Mouse (Mus musculus): ENCODE results near the gene Nr4a3.

The Nr4a3 gene

GRCm38 (mm10) chr4:48050020-48050419, 5.1 kb downstream of the Nr4a3 start:
- in situ Hi-C loops (cut with MboI, MseI) = loop anchor here (25.0 kb wide), 1 partner anchor 1587 kb away; the partner anchor contains the start of gene Rnf20

GRCm38 (mm10) chr4:48050442-48050841, 5.5 kb downstream of the Nr4a3 start:
- in situ Hi-C loops (cut with MboI, MseI) = loop anchor here (25.0 kb wide), 1 partner anchor 1587 kb away; the partner anchor contains the start of gene Rnf20

GRCm38 (mm10) chr4:48051086-48051673, 6.2 kb downstream of the Nr4a3 start:
- in situ Hi-C loops (cut with MboI, MseI) = loop anchor here (25.0 kb wide), 1 partner anchor 1586 kb away; the partner anchor contains the start of gene Rnf20

- in situ Hi-C loops (cut with MboI, MseI) = loop anchor here (25.0 kb wide), 1 partner anchor 1586 kb away; the partner anchor contains the start of gene Rnf20
Observed at GRCm38 (mm10) chr4:48051674-48052121, 6.7 kb downstream of the Nr4a3 start.

- in situ Hi-C loops (cut with MboI, MseI) = loop anchor here (25.0 kb wide), 1 partner anchor 1576 kb away; the partner anchor contains the start of gene Rnf20
Observed at GRCm38 (mm10) chr4:48061716-48062115, 16.8 kb downstream of the Nr4a3 start.

GRCm38 (mm10) chr4:48064311-48064710, 19.4 kb downstream of the Nr4a3 start:
- in situ Hi-C loops (cut with MboI, MseI) = loop anchor here (25.0 kb wide), 1 partner anchor 1573 kb away; the partner anchor contains the start of gene Rnf20

- in situ Hi-C loops (cut with MboI, MseI) = loop anchor here (25.0 kb wide), 1 partner anchor 1571 kb away; the partner anchor contains the start of gene Rnf20
Observed at GRCm38 (mm10) chr4:48066676-48067075, 21.7 kb downstream of the Nr4a3 start.

- in situ Hi-C loops (cut with MboI, MseI) = loop anchor here (25.0 kb wide), 1 partner anchor 1568 kb away; the partner anchor contains the start of gene Rnf20
Observed at GRCm38 (mm10) chr4:48069111-48069510, 24.2 kb downstream of the Nr4a3 start.

- in situ Hi-C loops (cut with MboI, MseI) = loop anchor here (10.0 to 25.0 kb wide), 2 partner anchors 1453 to 1565 kb away; partner anchors contain the start of genes Mrpl50, Rnf20 and Zfp189
Observed at GRCm38 (mm10) chr4:48072006-48072405, 27.1 kb downstream of the Nr4a3 start.

GRCm38 (mm10) chr4:48073325-48073724, 28.4 kb downstream of the Nr4a3 start:
- in situ Hi-C loops (cut with MboI, MseI) = loop anchor here (10.0 to 25.0 kb wide), 2 partner anchors 1451 to 1564 kb away; partner anchors contain the start of genes Mrpl50, Rnf20 and Zfp189

GRCm38 (mm10) chr4:48074451-48075240, 29.7 kb downstream of the Nr4a3 start:
- in situ Hi-C loops (cut with MboI, MseI) = loop anchor here (10.0 to 25.0 kb wide), 2 partner anchors 1450 to 1563 kb away; partner anchors contain the start of genes Mrpl50, Rnf20 and Zfp189

- in situ Hi-C loops (cut with MboI, MseI) = loop anchor here (10.0 kb wide), 1 partner anchor 1448 kb away; the partner anchor contains the start of genes Mrpl50 and Zfp189
Observed at GRCm38 (mm10) chr4:48076693-48077471, 31.9 kb downstream of the Nr4a3 start.

GRCm38 (mm10) chr4:48078213-48078612, 33.3 kb downstream of the Nr4a3 start:
- in situ Hi-C loops (cut with MboI, MseI) = loop anchor here (10.0 kb wide), 1 partner anchor 1447 kb away; the partner anchor contains the start of genes Mrpl50 and Zfp189

- in situ Hi-C loops (cut with MboI, MseI) = loop anchor here (10.0 kb wide), 1 partner anchor 1445 kb away; the partner anchor contains the start of genes Mrpl50 and Zfp189
Observed at GRCm38 (mm10) chr4:48079285-48080039, 34.5 kb downstream of the Nr4a3 start.

- in situ Hi-C loops (cut with MboI, MseI) = no loop called here
Observed at GRCm38 (mm10) chr4:48083452-48083851, 38.5 kb downstream of the Nr4a3 start.

- in situ Hi-C loops (cut with MboI, MseI) = no loop called here
Observed at GRCm38 (mm10) chr4:48086609-48087008, 41.7 kb downstream of the Nr4a3 start.

- in situ Hi-C loops (cut with MboI, MseI) = no loop called here
Observed at GRCm38 (mm10) chr4:48087497-48087896, 42.5 kb downstream of the Nr4a3 start.

GRCm38 (mm10) chr4:48093221-48093620, 48.3 kb downstream of the Nr4a3 start:
- in situ Hi-C loops (cut with MboI, MseI) = no loop called here

GRCm38 (mm10) chr4:48100217-48100616, 55.3 kb downstream of the Nr4a3 start:
- in situ Hi-C loops (cut with MboI, MseI) = no loop called here

GRCm38 (mm10) chr4:48101981-48102380, 57.0 kb downstream of the Nr4a3 start:
- in situ Hi-C loops (cut with MboI, MseI) = no loop called here

Data from T-helper 1 cell (primary cell).